Mouse (Mus musculus): ENCODE data around the gene Usp9x. TPM values are rescaled to one million over a fixed set of nuclear protein-coding genes. Genes with fewer than 3 reads are reported as not detected.

Gene Usp9x
- polyA plus RNA-seq (2012; rRNA removed) = 52.9 and 54.8 TPM in 2 replicates

DNA sequence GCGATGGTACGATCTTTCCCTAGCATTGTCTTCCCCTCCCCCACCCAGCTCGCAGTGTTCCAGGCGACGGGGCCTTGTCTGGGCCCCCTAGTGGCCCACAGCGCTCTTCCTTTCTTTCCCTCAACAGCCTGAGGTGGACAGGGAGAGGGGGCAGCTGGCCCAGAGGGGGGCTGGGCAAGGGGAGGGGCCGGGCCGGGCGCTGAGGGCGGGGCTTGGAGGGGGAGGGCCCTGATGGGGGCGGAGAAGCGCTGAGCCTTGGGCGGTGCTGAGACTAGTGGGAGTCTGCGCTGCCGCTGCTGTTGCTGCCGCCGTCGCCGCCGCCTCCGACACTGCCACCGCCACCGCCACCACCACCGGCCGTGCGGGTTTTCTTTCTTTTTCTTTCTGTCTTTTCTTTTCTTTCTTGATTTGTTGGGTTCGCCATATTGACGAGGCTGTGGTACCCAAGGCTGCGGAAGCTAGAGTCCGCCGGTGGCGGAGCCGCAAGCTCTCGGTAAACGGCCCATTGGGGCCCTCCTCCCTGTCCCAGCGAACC, at the start of gene Usp9x:
TSS of gene Usp9x (plus strand) at position 258 of the 535 bp plus-strand sequence.

Other genes with a start within 250 kb of the Usp9x start
- 73.7 and 73.8 TPM in 2 replicates for gene Ddx3x, start 209.5 kb downstream of the Usp9x start, polyA plus RNA-seq (2012; rRNA removed)

All from central nervous system, embryonic 18 days (tissue).